Mouse (Mus musculus) spleen, postnatal 0 days (tissue): Measurements from ENCODE around the gene Trex2. TPM values are rescaled to one million over a fixed set of nuclear protein-coding genes. Genes with fewer than 3 reads are reported as not detected.

Source experiments
- polyA plus RNA-seq: library from polyadenylated mRNA; unstranded; fragments of >200 nt; fragmentation: Nextera tagmentation; extraction: Ambion mirVana; gene quantifications from 2 replicates; pipeline ENCODE4 v1.2.1, GENCODE M21; 2015

The Trex2 gene
- polyA plus RNA-seq = not detected in 2 replicates

GRCm38 (mm10) chrX:73435252-73435651 is at the start of gene Trex2:
Trex2 (minus strand) TSS chrX:73435344.

GRCm38 (mm10) chrX:73483484-73483810 is 48.3 kb upstream of the Trex2 start, which contains the start of gene Bgn:
Bgn (plus strand) TSS chrX:73483602.

GRCm38 (mm10) chrX:73458877-73459392 is 23.8 kb upstream of the Trex2 start, which contains the start of gene Haus7:
Haus7 (minus strand) TSS chrX:73459044.

GRCm38 (mm10) chrX:73410880-73411517 is 24.1 kb downstream of the Trex2 start, which contains the start of gene Zfp92:
Zfp92 (plus strand) TSS chrX:73411096.

GRCm38 (mm10) chrX:73398636-73399035 is 36.5 kb downstream of the Trex2 start, which contains the start of gene Gm18336:
Gm18336 (minus strand) TSS chrX:73398736.

Other genes with a start within 250 kb of the Trex2 start
- gene Xlr3b, start 243.1 kb downstream of the Trex2 start, polyA plus RNA-seq = 0.99 and 2.5 TPM in 2 replicates
- 3.2 and 4.1 TPM in 2 replicates for gene Xlr4b, start 221.0 kb downstream of the Trex2 start, polyA plus RNA-seq
- gene F8a, start 207.1 kb downstream of the Trex2 start, polyA plus RNA-seq = 6.4 and 8.1 TPM in 2 replicates
- 0.48 and 1.4 TPM in 2 replicates for gene Xlr4c, start 192.2 kb downstream of the Trex2 start, polyA plus RNA-seq
- not detected in 2 replicates for gene Xlr3c, start 170.0 kb downstream of the Trex2 start, polyA plus RNA-seq
- gene Xlr5a, start 142.4 kb downstream of the Trex2 start, polyA plus RNA-seq = not detected in 2 replicates
- not detected in 2 replicates for gene Xlr5c, start 142.4 kb downstream of the Trex2 start, polyA plus RNA-seq
- gene Gm45015, start 98.5 kb downstream of the Trex2 start, polyA plus RNA-seq = not detected in 2 replicates
- 1.9 and 2.4 TPM in 2 replicates for gene Zfp275, start 92.7 kb downstream of the Trex2 start, polyA plus RNA-seq
- gene Gm18336, start 36.6 kb downstream of the Trex2 start, polyA plus RNA-seq = not detected in 2 replicates
- gene Zfp92, start 24.2 kb downstream of the Trex2 start, polyA plus RNA-seq = not detected in 2 replicates
- 30.2 and 32.9 TPM in 2 replicates for gene Haus7, start 23.7 kb upstream of the Trex2 start, polyA plus RNA-seq
- 80.5 and 93.3 TPM in 2 replicates for gene Bgn, start 48.3 kb upstream of the Trex2 start, polyA plus RNA-seq
- gene Atp2b3, start 67.7 kb upstream of the Trex2 start, polyA plus RNA-seq = not detected in 2 replicates
- gene Dusp9, start 204.1 kb upstream of the Trex2 start, polyA plus RNA-seq = 0.20 and 0.29 TPM in 2 replicates
- 1.8 and 4.1 TPM in 2 replicates for gene Pnck, start 224.8 kb upstream of the Trex2 start, polyA plus RNA-seq
- 1.1 and 1.7 TPM in 2 replicates for gene Slc6a8, start 237.8 kb upstream of the Trex2 start, polyA plus RNA-seq